Mouse (Mus musculus) lung, embryonic 16.5 days (tissue): ENCODE data around the gene Ube2g1. TPM values are rescaled to one million over a fixed set of nuclear protein-coding genes. Genes with fewer than 3 reads are reported as not detected.

Experiments used
- ATAC-seq: fragments of 200-750 bp; cut with Nextera tagmentation; 2 replicates; pipeline ENCODE4 v1.8.0; 2017; ENCODE audit warnings: low read depth, mild to moderate bottlenecking, moderate library complexity
- H3K27ac ChIP-seq: fragments of 300-500 bp; sonication (generic); 2 replicates; pipeline ENCODE4 v1.5.1; 2014; ENCODE audit warnings: mild to moderate bottlenecking, control low read depth, low read length
- H3K27me3 ChIP-seq: fragments of 300-500 bp; sonication (generic); 2 replicates; pipeline ENCODE4 v1.6.1; 2014; ENCODE audit warnings: low read depth, low read length, mixed read lengths; ENCODE audit not compliant: control insufficient read depth, insufficient read depth
- H3K36me3 ChIP-seq: fragments of 300-500 bp; sonication (generic); 2 replicates; pipeline ENCODE4 v1.6.1; 2014; ENCODE audit warnings: low read length; ENCODE audit not compliant: control insufficient read depth, insufficient read depth
- H3K4me1 ChIP-seq: fragments of 300-500 bp; sonication (generic); replicated peaks from 2 replicates; pipeline ENCODE4 v1.6.1; 2014; ENCODE audit warnings: low read length, mixed read lengths; ENCODE audit not compliant: control insufficient read depth, insufficient read depth
- H3K4me2 ChIP-seq: fragments of 300-500 bp; sonication (generic); 2 replicates; pipeline ENCODE4 v1.6.1; 2014; ENCODE audit warnings: low read depth, low read length, control low read depth
- H3K4me3 ChIP-seq: fragments of 300-500 bp; sonication (generic); 2 replicates; pipeline ENCODE4 v1.5.1; 2014; ENCODE audit warnings: mild to moderate bottlenecking, low read length, control low read depth
- H3K9ac ChIP-seq: fragments of 300-500 bp; sonication (generic); 2 replicates; pipeline ENCODE4 v1.6.1; 2014; ENCODE audit warnings: low read length, control low read depth
- H3K9me3 ChIP-seq: fragments of 300-500 bp; sonication (generic); 2 replicates; pipeline ENCODE4 v1.6.1; 2016; ENCODE audit warnings: low read length; ENCODE audit not compliant: control insufficient read depth
- WGBS: fragments of 180-500 bp; shearing (Covaris S2); extraction: QIAGEN DNeasy Blood & Tissue Kit; methylation state at CpG from one replicate; pipeline ENCODE4 v1.1.7; 2014; 5-methylcytosine and 5-hydroxymethylcytosine counted together
- polyA plus RNA-seq: library from polyadenylated mRNA; unstranded; fragments of >200 nt; fragmentation: Nextera tagmentation; extraction: Ambion mirVana; gene quantifications from 2 replicates; pipeline ENCODE4 v1.2.1, GENCODE M21; 2015

The Ube2g1 gene
- 58.3 and 67.2 TPM in 2 replicates for polyA plus RNA-seq

- peak; percentile 95 for ATAC-seq
These were observed at the start of gene Ube2g1 for GRCm38 (mm10) chr11:72606694-72607407. Gene Ube2g1, plus strand, starts transcription at chr11:72607283.

GRCm38 (mm10) chr11:72558155-72558554 lies 48.9 kb upstream of the Ube2g1 start:
- no peaks in the 10 kb centered on the region for H3K36me3 ChIP-seq
- no peak overlapping the region for H3K4me2 ChIP-seq
- H3K4me1 ChIP-seq, result no peaks in the 10 kb centered on the region
- H3K9ac ChIP-seq, result no peak overlapping the region
- ATAC-seq, result no peak
- no peaks in the 10 kb centered on the region for H3K9me3 ChIP-seq
- WGBS, result 61% methylated on average over 5 of the region's 5 CpGs
- no peak overlapping the region for H3K4me3 ChIP-seq
- H3K27ac ChIP-seq, result no peak overlapping the region
- H3K27me3 ChIP-seq, result no peaks in the 10 kb centered on the region

More at GRCm38 (mm10) chr11:72606694-72607407, at the start of gene Ube2g1:
- 2% methylated on average over 44 of the region's 56 CpGs for WGBS
- H3K4me2 ChIP-seq, result peak within 1 kb of the TSS; percentile 81
- peak within 1 kb of the TSS; percentile 96 for H3K4me3 ChIP-seq
- H3K4me1 ChIP-seq, result peaks cover 9% of the 10 kb centered on the region
- peak within 1 kb of the TSS; percentile 99 for H3K27ac ChIP-seq
- H3K9ac ChIP-seq, result peak within 1 kb of the TSS; percentile 95
- no peaks in the 10 kb centered on the region for H3K27me3 ChIP-seq
- H3K36me3 ChIP-seq, result no peaks in the 10 kb centered on the region
- H3K9me3 ChIP-seq, result no peaks in the 10 kb centered on the region

GRCm38 (mm10) chr11:72560661-72561060 lies 46.4 kb upstream of the Ube2g1 start:
- Histone ChIP-seq H3K9me3 (no peaks in the 10 kb centered on the region), H3K27me3 (no peaks in the 10 kb centered on the region), H3K4me1 (no peaks in the 10 kb centered on the region), H3K9ac (no peak overlapping the region), H3K27ac (no peak overlapping the region), H3K36me3 (no peaks in the 10 kb centered on the region), H3K4me2 (no peak overlapping the region), H3K4me3 (no peak overlapping the region)
- no peak for ATAC-seq
- 52% methylated on average over 3 of the region's 3 CpGs for WGBS

- WGBS, result 20% methylated on average over 6 of the region's 6 CpGs
- Histone ChIP-seq H3K9ac (peak overlapping the region; percentile 39; the same call in 1 of the 2 replicates), H3K4me3 (no peak overlapping the region), H3K27me3 (no peaks in the 10 kb centered on the region), H3K9me3 (no peaks in the 10 kb centered on the region), H3K27ac (no peak overlapping the region), H3K4me2 (no peak overlapping the region), H3K4me1 (no peaks in the 10 kb centered on the region), H3K36me3 (no peaks in the 10 kb centered on the region)
- no peak for ATAC-seq
These were observed 42.8 kb upstream of the Ube2g1 start for GRCm38 (mm10) chr11:72564232-72564807.

- Histone ChIP-seq H3K4me3 (no peak overlapping the region), H3K4me2 (no peak overlapping the region), H3K36me3 (no peaks in the 10 kb centered on the region), H3K27ac (no peak overlapping the region), H3K9me3 (no peaks in the 10 kb centered on the region), H3K9ac (no peak overlapping the region), H3K4me1 (peaks cover 3% of the 10 kb centered on the region; the same call in 1 of the 2 replicates), H3K27me3 (no peaks in the 10 kb centered on the region)
- no peak for ATAC-seq
- 62% methylated on average over 7 of the region's 7 CpGs for WGBS
These were observed 40.8 kb upstream of the Ube2g1 start for GRCm38 (mm10) chr11:72566304-72566703.

- WGBS, result 44% methylated on average over 10 of the region's 10 CpGs
- Histone ChIP-seq H3K4me2 (no peak overlapping the region), H3K9ac (no peak overlapping the region), H3K36me3 (no peaks in the 10 kb centered on the region), H3K9me3 (no peaks in the 10 kb centered on the region), H3K4me1 (peaks cover 3% of the 10 kb centered on the region; the same call in 1 of the 2 replicates), H3K27me3 (no peaks in the 10 kb centered on the region), H3K27ac (no peak overlapping the region), H3K4me3 (no peak overlapping the region)
- ATAC-seq, result no peak
These were observed 40.2 kb upstream of the Ube2g1 start for GRCm38 (mm10) chr11:72566816-72567338.

GRCm38 (mm10) chr11:72569051-72569450 lies 38.0 kb upstream of the Ube2g1 start:
- ATAC-seq, result no peak
- Histone ChIP-seq H3K4me2 (no peak overlapping the region), H3K36me3 (no peaks in the 10 kb centered on the region), H3K9me3 (no peaks in the 10 kb centered on the region), H3K4me3 (no peak overlapping the region), H3K27me3 (no peaks in the 10 kb centered on the region), H3K27ac (no peak overlapping the region), H3K4me1 (peaks cover 3% of the 10 kb centered on the region; the same call in 1 of the 2 replicates), H3K9ac (no peak overlapping the region)
- 38% methylated on average over 8 of the region's 8 CpGs for WGBS

- Histone ChIP-seq H3K9me3 (no peaks in the 10 kb centered on the region), H3K36me3 (no peaks in the 10 kb centered on the region), H3K9ac (no peak overlapping the region), H3K4me1 (peaks cover 3% of the 10 kb centered on the region; the same call in 1 of the 2 replicates), H3K4me2 (no peak overlapping the region), H3K27me3 (no peaks in the 10 kb centered on the region), H3K4me3 (no peak overlapping the region), H3K27ac (no peak overlapping the region)
- 72% methylated on average over 11 of the region's 11 CpGs for WGBS
- ATAC-seq, result no peak
These were observed 37.3 kb upstream of the Ube2g1 start for GRCm38 (mm10) chr11:72569671-72570318.
